Mouse (Mus musculus) embryonic fibroblast, embryonic 13.5 days (primary cell): ENCODE data around the gene Tns1.

ENCODE experiments used
- CTCF ChIP-seq: IDR thresholded peaks from 2 replicates; pipeline ENCODE4 v1.5.1; 2011; ENCODE audit warnings: mild to moderate bottlenecking, control low read depth, low read length, moderate library complexity, borderline replicate concordance; ENCODE audit not compliant: insufficient read depth
- POLR2A ChIP-seq: IDR thresholded peaks from 2 replicates; pipeline ENCODE4 v1.6.1; 2011; ENCODE audit warnings: low read depth, mild to moderate bottlenecking, control low read depth, low read length, moderate library complexity

- TF ChIP-seq CTCF (no peak), POLR2A (no peak)
These were observed 160.0 kb downstream of the Tns1 start for GRCm38 (mm10) chr1:73964151-73964743.
